Mouse (Mus musculus) liver, adult 2 months (tissue): ENCODE data around the gene Tnfrsf1b.

Source experiments
- CTCF ChIP-seq: fragments of 200-500 bp; IDR thresholded peaks from 2 replicates; pipeline ENCODE4 v1.5.1; 2011; ENCODE audit warnings: low read depth, low read length, control low read depth
- POLR2A ChIP-seq: fragments of 200-500 bp; IDR thresholded peaks from 2 replicates; pipeline ENCODE4 v1.6.1; 2011; ENCODE audit warnings: low read length, control low read depth; ENCODE audit not compliant: insufficient read depth; ENCODE audit errors: extremely low read depth

- TF ChIP-seq CTCF (no peak), POLR2A (no peak)
Observed at GRCm38 (mm10) chr4:145254418-145254817, 7.7 kb upstream of the Tnfrsf1b start.
